Mouse (Mus musculus): Measurements from ENCODE around the gene Fcrl6.

Fcrl6 gene

DNA sequence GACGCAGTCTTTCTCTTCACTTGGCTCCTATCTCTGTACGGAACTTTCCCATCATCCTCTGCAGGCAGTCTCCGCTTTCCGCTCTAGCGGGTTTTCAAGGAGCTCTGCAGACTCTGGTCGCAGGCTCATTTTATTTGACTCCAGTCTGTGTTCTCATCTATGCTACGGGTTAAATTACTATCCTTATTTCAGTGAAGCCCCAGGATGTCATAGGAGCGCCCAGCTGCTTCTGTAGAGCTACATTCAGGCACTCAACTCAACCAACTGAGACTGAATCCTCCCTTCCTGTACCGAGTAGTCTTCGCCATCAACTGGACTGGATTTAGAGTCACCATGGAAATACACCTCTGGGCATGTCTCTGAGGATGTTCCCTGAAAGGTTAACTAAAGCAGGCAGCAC is 12.3 kb upstream of the Fcrl6 start:
- no peak for DNase-seq (ENCODE audit: low spot score)

DNA sequence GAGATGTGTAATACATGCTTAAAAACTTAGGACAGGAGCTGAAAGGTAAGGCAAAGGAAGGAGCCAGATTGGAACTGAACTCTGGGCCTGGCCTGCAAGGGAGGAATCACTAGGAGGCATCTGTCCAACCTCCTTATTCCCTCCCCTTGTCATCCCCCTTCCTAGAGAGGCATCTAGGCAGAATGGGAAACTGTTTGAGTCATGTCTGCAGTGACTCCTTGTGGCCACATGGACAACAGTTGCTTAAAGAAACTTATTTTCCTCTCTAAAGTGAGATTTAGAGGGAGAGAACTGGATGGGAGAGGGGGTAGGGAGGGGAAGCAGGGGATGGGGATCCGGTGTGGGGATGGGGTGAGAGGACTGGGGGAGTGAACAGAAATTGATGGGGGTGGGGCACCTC is 10.4 kb upstream of the Fcrl6 start:
- peak; percentile 58 for DNase-seq (ENCODE audit: low spot score)

DNA sequence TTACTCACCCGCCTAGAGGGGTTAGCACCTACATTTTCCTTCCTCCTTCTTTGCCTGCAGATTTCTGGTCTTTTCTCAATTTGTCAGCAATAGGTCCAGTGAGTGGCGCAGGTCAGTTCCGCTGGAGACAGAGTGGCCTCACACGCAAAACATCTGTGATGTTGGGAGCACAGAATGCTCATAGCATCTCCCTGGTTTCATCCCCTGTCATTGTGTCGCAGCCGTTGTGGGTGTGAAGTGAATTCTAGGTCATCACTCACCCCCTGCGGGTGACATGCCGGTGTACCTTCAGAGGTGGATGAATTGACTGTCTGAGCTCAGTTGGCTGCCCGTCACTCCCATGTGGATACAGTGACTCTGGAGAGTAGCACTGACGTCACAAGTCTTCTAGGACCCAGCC is 9.0 kb upstream of the Fcrl6 start:
- no peak for DNase-seq (ENCODE audit: low spot score)

DNA sequence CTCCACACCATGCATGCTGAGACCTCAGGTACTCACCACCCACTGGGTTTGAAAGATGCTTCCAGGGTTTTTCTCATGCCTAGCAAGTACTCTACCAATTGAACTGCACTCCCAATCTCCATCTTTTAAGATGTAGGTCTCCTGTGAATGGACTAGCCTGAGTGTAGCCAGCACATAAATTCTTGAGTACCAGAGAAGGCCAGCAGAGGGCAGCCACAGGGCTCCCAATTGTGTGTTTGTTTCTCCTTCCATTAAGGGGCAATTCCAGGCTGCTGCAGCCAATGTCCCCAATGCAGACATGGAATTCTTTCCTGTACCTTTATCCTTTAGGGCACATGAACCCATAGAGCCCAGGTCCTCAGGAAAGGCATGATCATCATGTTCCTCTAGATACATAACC is 7.9 kb downstream of the Fcrl6 start:
- DNase-seq (ENCODE audit: low spot score): peak; percentile 50

- no peak for DNase-seq (ENCODE audit: low spot score)
Measured at GRCm38 (mm10) chr1:172593956-172594355, 8.4 kb downstream of the Fcrl6 start.

DNA sequence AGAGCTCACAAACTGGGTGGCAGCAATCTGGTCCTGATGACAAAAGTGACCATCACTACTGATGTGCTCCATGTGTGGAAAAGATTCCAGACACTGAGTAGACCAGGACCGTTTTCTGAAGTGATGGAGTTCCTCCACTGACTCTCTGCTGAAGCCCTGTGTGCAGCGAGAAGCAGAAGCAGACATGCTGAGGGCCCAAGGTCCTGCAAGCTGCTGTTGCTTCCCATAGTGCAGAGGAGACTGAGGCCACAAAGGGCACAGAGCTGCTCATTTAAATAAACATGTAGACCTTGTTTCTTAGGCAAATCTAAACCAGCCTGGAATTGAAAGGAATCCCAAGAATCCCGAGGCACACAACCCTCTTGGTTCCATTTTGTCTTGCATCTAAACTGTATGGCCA is 9.0 kb downstream of the Fcrl6 start:
- DNase-seq (ENCODE audit: low spot score): no peak

GRCm38 (mm10) chr1:172590385-172590784 is 12.0 kb downstream of the Fcrl6 start, which contains the start of gene Slamf8:
Gene Slamf8 (minus strand): TSS chr1:172590568.
- peak; percentile 39 for DNase-seq (ENCODE audit: low spot score)

DNA sequence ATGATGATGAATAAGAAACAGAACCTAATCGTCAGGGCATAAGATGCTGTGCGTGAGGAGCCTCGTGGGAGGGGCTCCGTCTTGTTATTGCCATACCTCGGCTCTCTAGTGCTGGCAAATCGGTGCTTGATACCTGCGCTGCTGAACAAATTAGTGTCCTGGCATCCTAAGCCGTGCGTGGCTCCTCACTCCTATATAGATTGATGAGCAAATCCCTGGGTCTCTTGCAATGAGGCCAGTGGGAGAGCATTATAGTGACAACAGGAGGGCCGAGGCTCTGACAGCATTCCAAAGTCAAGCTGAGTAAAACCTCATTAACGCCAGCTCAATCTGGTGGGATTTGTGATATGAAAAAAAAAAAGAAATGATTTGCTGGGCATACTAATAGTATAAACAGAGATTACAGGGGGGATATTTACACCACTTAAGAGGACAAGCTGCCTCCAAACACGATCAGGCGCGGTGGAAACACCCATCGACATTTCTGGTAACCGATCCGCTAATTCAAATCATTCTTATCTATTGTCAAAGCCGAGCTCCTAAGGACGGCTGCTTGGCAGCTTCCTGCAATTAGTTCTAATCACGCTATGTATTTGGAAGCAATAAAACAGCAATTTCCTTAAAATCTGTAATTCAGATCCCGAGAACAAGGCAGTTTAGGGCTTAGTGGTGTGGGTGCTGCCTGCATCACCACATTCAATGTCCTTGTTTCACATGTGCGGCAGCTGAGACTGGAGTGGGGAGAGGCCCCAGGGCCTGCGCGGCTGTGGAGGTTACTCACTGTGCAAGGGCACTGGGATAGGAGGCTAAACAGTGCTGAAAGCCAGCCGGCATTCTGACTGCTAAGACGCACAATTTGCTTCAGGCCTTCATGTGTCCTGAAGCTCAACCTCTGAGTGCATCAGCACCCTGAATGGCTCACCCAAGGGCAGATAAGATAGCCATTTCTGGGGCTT is 16.5 kb downstream of the Fcrl6 start:
- DNase-seq (ENCODE audit: low spot score): peak; percentile 45

- no peak for DNase-seq (ENCODE audit: low spot score)
Measured at GRCm38 (mm10) chr1:172585026-172585425, 17.3 kb downstream of the Fcrl6 start.

- DNase-seq (ENCODE audit: low spot score): no peak
Measured at GRCm38 (mm10) chr1:172584271-172584670, 18.1 kb downstream of the Fcrl6 start.

- DNase-seq (ENCODE audit: low spot score): no peak
Measured at GRCm38 (mm10) chr1:172582436-172582835, 19.9 kb downstream of the Fcrl6 start.

- DNase-seq (ENCODE audit: low spot score): no peak
Measured at GRCm38 (mm10) chr1:172580116-172580515, 22.2 kb downstream of the Fcrl6 start.

DNA sequence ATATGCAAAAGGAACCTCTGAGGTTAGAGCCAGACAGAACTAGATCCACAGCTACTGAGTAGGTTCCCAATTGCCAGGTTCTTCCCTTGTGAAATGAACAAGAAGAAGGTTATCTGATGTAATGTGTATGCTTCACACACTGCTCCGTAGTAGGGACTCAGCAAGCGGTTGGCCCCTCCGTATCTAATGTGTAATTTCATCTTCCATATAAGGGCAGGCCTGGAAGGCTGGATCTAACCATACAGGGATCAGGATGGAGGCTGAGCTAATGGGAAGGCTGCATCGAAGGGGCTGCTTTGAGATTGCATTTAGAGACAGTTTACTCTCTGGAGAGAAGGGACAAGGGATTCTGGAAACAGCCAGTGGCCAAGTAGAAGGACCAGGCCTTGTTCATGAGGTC is 34.6 kb downstream of the Fcrl6 start:
- peak; percentile 58 for DNase-seq (ENCODE audit: low spot score)

- no peak for DNase-seq (ENCODE audit: low spot score)
Measured at GRCm38 (mm10) chr1:172566131-172566530, 36.2 kb downstream of the Fcrl6 start.

DNA sequence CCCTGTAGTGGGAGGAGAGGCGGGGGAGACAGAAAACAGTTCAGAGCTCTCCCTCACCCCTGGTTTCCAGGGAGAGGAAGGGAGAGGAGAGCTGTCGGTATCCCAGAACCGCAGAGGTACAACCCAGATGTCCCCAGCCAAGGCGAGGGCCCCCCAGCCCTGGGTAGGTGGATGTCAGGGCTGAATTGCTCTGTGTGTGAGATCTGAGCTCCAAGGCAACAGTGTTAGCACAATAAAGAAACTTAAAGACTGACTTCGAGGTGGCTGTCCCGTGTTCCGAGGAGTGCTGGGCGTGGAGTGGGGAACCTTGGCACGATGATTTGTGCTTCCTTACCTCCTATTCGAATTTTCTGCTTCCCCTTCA is 38.9 kb downstream of the Fcrl6 start:
- no peak for DNase-seq (ENCODE audit: low spot score)

DNA sequence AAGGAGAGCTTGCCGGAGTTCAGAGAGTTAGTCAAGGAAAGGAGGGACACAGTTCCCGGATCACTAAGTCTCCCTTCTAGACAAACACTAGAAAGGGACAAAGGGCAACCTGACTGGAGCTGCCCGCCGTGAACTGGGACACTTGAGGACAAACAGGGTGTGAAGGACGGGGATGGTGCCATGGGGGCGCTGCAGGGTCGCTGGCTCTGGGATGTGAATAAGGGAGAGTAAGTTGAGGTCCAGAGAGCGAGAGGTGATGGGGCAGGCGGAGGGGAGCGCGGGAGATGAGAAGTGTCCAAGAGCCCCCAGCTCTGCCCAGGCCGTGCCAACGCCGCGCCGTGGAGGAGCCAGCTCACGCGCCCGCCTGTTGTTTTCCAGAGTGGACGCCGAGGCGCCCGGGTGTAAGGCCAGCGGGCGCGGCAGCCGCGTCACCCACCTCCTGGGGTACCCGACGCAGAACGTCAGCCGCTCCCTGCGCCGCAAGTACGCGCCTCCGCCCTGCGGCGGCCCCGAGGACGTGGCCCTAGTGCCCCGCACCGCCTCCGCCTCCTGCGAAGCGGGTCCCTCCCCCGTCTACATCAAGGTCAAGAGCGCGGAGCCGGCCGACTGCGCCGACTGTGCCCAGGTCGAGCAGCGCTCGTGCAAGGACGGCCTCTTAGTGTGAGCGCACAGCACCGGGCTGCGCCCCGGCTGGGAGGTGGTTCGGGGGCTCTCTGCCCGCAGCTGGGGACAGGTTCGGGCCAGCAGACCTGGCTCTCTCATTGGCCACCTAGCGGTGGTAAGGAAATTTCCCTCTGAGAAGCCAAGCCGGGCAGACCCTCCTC is 39.5 kb downstream of the Fcrl6 start:
- peak; percentile 90 for DNase-seq (ENCODE audit: low spot score)

GRCm38 (mm10) chr1:172555638-172556037 is 46.7 kb downstream of the Fcrl6 start, which contains the start of gene Vsig8:
Gene Vsig8 (plus strand): TSS chr1:172555938.
- DNase-seq (ENCODE audit: low spot score): no peak

GRCm38 (mm10) chr1:172552623-172553022 is 49.7 kb downstream of the Fcrl6 start:
- DNase-seq (ENCODE audit: low spot score): no peak

DNA sequence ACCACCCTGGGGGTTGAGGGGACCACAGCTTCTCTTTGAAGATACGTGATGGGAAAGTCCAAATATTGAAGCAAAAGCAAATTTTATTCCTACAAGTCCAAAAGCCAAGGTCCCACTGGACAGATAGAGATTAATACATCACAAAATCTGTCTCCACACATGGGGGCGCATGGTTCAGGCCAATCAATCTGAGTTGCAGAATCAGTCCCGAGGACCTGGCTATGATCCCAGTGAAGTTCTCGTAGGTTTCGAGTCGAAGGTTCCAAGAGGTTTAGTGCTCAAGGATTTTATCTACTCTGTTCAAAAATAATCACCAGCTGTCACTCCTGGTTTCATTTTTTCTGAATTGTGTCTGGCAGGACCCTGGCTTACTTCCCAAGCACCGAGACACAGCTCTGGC is 51.3 kb downstream of the Fcrl6 start:
- DNase-seq (ENCODE audit: low spot score): peak; percentile 75

DNA sequence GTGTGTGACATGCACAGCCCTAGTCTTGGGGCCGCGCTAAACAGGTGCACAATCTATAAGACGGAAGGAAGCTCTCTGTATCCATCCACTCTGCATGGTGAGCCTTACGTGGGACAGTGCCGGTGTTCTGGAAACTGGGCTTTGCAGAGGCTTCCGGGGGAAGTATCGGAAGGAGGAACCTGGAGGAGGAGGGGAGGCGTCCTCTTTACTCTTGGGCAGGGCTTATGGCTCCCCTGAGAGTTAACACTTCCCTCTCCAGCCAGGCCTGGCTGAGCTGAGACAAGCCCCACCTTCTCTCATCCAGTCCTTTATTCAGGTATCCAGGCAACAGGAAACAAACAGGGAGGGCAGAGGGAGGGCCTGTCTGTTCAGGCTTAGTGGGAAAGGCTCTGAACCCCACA is 51.8 kb downstream of the Fcrl6 start:
- DNase-seq (ENCODE audit: low spot score): peak; percentile 97

DNA sequence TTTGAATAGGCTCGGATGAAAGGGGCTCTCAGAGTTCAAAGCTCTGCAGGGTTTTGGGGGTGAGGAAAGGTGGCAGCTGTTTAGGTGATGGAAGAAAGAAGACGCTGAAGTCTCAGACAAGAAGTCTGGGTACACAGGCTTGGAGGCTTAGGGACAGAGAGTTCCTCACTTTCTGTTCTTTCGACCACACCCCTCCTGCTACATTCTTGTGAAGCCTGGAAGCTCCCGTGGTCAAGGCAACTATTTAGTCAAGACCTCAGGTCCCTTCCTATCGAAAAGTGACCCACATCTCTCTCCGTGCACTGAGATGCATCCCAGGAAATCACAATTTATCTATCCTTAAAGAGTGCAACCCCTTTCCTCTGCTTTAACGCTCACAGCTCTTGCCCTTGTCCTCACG is 52.6 kb downstream of the Fcrl6 start:
- DNase-seq (ENCODE audit: low spot score): no peak

DNA sequence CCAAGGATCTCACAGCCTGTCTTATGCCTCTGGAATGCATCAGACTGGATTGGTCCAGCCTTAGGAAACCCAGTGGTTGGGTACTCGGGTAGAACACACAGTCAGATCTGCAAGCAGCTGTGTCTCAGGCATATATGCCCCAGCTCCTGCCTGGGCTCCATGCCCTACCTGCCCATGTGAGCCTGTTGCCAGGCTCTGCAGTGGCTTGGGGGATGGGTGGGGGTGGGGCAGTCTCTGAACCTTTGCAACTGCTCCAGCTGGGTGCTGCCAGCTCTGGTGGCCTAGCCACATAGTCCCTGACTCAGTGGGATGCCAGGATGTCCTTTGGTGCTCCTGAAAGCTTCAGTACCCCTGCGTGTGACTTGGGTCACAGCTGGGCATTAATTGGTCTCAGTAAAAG is 53.0 kb downstream of the Fcrl6 start:
- DNase-seq (ENCODE audit: low spot score): no peak

DNA sequence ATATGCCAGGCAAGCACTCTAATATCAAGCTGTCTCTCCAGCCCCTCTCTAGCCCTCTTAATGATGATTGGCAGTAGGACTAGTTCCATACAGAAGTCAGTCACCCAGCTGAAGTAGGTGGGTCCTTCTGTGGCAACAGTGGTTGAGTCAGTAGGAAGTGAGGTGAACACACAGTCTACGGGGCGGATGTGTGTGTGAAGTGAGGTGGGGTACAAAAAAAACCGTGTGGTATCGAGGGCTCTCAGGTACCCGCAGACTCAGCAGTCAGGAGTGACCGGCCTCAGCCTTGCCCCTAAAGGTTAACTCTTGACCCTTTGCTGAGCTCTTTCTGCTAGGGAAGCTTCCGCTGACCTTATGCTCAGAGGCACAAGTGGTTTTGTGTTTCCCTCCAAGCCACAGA is 53.9 kb downstream of the Fcrl6 start:
- no peak for DNase-seq (ENCODE audit: low spot score)
